Mouse (Mus musculus): Measurements from ENCODE around the gene Lyar.
A peak's percentile ranks its signal among the peaks of the same experiment; 100 is the strongest.

Gene Lyar

DNA sequence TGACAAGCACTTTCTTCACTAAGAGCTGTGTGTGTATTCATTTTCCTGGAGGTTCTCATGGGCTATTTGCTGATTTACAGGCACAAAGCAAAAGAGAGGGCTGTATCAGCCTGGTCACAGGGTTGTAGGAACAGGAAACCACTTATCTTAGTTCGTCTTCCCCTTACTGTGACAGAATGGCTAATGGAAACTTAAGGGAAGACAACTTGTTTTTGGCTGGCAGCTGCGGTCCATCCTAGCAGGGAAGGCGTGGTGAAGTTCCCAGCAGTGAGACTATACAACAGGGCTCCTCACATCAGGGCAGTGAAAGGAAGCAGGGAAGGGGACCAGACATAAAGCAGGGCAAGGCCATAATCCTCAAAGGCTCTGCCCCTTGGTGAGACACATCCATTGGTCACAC is 35.4 kb downstream of the Lyar start:
- no peak for DNase-seq (ENCODE audit: low read depth, low spot score)

DNA sequence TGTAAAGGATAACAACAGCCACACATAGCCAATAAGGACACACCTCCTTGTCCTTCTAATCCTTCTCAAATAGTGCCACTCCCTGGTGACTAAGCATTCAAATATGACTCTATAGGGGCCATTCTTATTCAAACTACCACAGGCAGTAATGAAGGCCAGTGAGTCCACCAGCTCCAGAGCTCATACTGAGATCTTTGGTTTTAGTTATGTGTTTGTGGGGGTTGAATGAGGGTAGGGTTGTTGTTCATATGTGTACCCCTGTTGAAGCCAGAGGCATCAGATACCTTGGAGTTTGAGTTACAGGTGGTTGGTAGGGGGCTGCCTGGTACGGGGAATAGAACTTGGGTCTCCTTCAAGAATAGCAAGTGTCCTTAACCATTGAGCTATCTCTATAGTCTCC is 36.3 kb downstream of the Lyar start:
- no peak for DNase-seq (ENCODE audit: low read depth, low spot score)

DNA sequence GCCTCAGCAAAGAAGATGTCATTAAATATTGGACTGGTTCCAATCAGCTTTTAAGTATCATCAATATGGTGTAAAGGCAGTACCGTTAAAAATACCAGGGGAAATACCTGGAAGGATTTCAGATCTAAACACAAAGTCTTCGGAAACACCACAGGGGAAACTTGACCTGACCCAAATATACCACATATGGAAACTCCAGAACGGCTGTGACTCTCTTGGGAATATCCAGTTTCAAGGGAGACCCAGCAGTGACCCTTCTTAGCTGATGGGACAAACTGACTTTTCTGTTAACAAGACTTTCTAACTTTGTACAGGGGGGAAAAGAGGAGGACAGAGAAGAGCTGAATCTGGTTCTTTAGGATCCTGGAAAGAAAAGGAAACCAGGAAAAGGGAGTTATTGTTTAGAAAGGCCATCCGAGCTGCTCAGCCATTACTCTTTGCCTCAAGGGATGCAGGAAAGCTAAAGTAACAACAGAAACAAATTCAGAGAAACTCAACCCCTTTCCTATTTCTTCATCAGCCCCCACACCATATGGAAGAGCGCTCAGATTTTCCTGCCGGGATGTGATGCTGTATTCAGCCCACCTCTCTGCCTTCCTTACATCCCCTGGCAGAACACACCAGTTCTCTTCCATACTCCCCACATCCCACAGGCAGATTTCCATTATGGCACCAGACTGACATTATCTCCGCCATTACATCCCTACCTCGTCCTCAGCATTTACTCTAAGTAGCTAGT is 37.9 kb downstream of the Lyar start:
- DNase-seq (ENCODE audit: low read depth, low spot score) = no peak

DNA sequence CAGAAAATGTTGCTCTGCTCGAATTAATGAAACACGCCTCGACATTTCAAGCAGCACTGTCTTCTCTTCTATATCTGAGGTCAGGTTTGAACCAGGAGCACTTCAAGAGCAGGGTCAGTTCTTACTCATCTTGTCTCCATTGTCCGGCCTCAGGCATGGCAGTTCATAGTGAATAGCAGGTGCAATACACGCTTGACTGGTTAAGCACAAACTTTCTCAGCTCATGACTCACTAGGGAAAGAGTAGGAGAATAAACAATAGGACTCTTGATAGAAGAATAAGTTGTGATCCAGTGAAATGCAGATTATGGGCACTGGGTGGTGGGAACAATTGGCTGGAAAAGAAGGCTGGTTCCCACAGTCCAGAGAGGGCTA is 38.5 kb downstream of the Lyar start:
- no peak for DNase-seq (ENCODE audit: low read depth, low spot score)

- DNase-seq (ENCODE audit: low read depth, low spot score) = no peak
Observed at GRCm38 (mm10) chr5:38259455-38260106, 39.3 kb downstream of the Lyar start.

GRCm38 (mm10) chr5:38260107-38260682 is 39.9 kb downstream of the Lyar start, which contains the start of gene Tmem128:
Gene Tmem128 (plus strand): TSS chr5:38260185.
- DNase-seq (ENCODE audit: low read depth, low spot score) = peak; percentile 49

- DNase-seq (ENCODE audit: low read depth, low spot score) = no peak
Observed at GRCm38 (mm10) chr5:38270942-38271341, 50.7 kb downstream of the Lyar start.

- no peak for DNase-seq (ENCODE audit: low read depth, low spot score)
Observed at GRCm38 (mm10) chr5:38273831-38274230, 53.6 kb downstream of the Lyar start.

DNA sequence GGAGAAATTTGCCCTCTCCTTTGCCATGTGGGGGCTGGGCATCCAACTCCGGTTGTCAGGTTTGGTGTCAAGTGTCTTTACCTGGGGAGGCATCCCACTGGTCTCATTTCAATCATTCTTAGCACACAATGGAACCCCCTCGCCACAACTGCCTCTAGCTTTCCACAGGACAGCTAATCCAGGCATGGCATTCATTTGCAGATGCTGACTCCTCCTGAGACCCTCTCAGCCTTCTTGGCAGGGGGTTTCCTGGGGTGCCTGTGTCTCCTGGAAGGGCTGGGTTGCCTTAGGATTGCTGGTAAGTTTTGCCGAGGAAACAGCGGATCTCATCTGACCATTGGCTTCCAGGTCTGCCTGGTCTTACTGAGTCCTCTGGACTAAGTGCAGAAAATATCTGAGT is 55.5 kb downstream of the Lyar start, which contains the start of gene Otop1:
TSS of gene Otop1 (plus strand) at position 202 of the 400 bp plus-strand sequence.
- no peak for DNase-seq (ENCODE audit: low read depth, low spot score)

- no peak for DNase-seq (ENCODE audit: low read depth, low spot score)
Observed at GRCm38 (mm10) chr5:38276451-38276850, 56.2 kb downstream of the Lyar start.

GRCm38 (mm10) chr5:38277098-38277866 is 57.0 kb downstream of the Lyar start:
- no peak for DNase-seq (ENCODE audit: low read depth, low spot score)

DNA sequence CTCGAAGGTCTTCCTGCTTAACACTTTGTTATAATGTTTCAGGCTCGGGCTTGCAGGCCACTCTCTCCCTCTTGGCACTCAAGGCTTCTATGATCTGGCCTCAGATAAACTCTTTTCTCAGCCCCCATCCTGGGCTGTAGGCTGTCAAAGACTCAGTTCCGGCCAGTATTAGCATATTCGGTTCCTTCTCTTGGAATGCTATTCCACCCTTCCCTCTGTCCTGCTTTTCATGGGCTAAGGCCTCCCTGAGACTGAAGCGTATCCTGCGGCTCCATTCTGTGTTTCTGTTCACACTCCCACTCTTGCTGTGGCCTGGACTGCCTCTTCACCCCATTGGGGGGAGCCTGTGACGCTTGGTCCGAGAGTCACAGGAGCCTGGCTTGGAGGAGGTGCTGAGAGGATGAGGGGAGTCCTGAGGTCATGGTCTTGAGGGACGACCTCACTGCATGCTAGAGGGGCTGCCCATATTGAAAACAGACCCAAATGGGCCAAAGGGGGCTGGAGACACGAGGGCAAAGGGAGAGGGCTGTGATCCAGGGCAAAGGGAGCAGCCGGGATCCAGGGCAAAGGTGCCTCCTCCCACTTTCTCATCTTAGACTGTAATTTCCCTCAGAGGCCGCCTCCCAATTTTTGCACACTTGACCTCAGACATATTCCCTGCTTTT is 57.8 kb downstream of the Lyar start:
- no peak for DNase-seq (ENCODE audit: low read depth, low spot score)

DNA sequence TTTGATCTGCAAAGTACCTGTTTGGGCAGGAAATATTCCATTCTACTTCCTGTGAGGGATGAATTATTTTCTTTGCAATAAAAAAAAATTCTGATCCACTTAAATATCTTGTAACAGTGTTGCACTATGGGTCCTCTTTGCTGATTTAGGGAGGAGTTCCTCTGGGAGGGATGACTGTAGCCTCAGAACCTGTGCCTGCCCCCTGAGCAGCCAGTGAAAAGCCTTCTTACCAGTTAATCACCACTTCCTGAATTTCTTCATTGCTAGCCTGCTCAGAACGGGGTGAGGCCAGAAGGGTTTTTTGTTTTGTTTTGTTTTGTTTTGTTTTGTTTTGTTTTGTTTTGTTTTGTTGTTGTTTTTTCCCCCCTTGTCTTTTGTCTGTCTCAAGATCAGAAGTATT is 59.8 kb downstream of the Lyar start:
- no peak for DNase-seq (ENCODE audit: low read depth, low spot score)
